Mouse (Mus musculus): Measurements from ENCODE around the gene Fam227a.

DNA sequence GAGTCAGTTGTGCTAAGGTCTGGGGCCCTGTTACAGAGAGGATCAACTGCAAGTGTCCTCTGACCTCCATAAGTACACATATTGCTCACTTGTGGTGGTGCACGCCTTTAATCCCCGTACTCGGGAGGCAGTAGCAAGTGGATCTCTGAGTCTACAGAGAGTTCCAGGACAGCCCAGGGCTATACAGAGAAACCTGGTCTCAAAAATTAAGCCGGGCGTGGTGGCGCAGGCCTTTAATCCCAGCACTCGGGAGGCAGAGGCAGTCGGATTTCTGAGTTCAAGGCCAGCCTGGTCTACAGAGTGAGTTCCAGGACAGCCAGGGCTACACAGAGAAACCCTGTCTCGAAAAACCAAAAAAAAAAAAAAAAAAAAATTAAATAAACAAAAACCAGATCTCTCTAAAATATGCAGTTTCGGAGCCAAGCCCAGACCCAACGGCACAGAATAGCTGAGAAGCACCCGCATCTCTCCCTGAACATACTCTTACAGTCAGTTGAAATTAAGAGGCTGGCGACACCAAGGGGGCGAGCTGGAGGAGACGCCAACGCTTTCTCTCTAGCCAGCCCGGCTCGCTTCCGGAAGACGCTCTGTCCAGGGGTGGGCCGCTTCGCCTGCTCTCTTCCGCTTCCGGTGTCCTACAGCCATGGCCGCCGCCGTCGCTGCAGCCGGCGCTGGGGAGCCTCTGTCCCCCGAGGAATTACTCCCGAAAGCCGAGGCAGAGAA, 11.7 kb upstream of the Fam227a start, which contains the start of gene Tomm22:
- TF ChIP-seq HCFC1 (IDR thresholded peaks at IDR 0.05; ENCODE audit: borderline replicate concordance, insufficient read depth, low read length), result peak; percentile 81
- TF ChIP-seq CHD2 (IDR thresholded peaks at IDR 0.05; ENCODE audit: low read depth, low read length), result no peak
- peak; percentile 83 for TF ChIP-seq ZNF384 (IDR thresholded peaks at IDR 0.05; ENCODE audit: low read depth, low read length)
- TF ChIP-seq MAFK (IDR thresholded peaks at IDR 0.05; ENCODE audit: insufficient read depth, low read depth, low read length), result no peak
- TF ChIP-seq ZC3H11A (IDR thresholded peaks at IDR 0.05; ENCODE audit: borderline replicate concordance, low read depth, low read length), result no peak

Data from ES-E14 (cell line).